Mouse (Mus musculus) left cerebral cortex, postnatal 25 days (tissue): ENCODE measurements around the gene Gm5868. TPM values are rescaled to one million over a fixed set of nuclear protein-coding genes. Genes with fewer than 3 reads are reported as not detected.
"Not testable (repeated sequence)": the region's sequence is repeated elsewhere in the genome, so short reads cannot be mapped to it uniquely, and the experiment has no call there.

Experiments used
- DNase-seq, 2 experiments: peaks; one replicate each; pipeline ENCODE4 v3.0.0; 2022; ENCODE audit warnings: low spot score in 2 of 2, mixed read lengths in 1 of 2
- intact Hi-C: fragments of 180-260 bp; cut with DNase I; formaldehyde crosslinking; loops from one replicate; pipeline ENCODE4 v1.15.1; 2025
- total RNA-seq, 2 experiments: library from RNA; stranded (reverse); gene quantifications; 2 replicates each; pipeline ENCODE4 v1.2.3; 2021

Gm5868 gene
- total RNA-seq: under 1 TPM in 1 of 2 experiments, not detected in 1; 0.39 TPM

DNA sequence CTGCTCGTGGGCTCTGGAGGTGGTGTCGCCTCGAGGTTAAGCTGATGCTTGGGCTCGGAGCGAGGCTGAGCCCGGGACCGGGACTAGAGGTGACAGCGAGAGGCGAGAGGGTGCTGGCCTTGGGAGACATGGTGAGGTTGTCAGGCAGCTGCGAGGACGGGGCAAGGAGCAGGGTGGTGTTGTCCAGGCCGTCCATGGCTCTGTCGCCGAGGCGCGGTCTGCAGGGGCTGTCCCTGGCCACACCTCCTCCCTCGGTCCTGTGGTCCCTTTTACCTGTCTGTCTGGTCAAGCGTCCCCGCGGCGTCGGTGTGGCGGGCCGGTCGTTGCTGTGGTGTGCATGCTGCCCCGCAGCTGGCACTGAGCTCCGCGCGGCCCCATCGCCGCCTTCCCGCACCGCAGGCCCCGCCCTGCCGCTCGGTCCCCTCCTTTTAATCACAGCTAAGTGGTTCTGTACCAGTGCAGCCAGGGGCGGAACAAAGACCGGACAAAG, at the start of gene Gm5868:
Gene Gm5868 (minus strand): TSS at position 360 of the 490 bp plus-strand sequence.
- intact Hi-C loops: loop anchor here (5.0 kb wide), 1 partner anchor 420 kb away; the partner anchor contains the start of gene Slc10a4
- DNase-seq: no peak

DNA sequence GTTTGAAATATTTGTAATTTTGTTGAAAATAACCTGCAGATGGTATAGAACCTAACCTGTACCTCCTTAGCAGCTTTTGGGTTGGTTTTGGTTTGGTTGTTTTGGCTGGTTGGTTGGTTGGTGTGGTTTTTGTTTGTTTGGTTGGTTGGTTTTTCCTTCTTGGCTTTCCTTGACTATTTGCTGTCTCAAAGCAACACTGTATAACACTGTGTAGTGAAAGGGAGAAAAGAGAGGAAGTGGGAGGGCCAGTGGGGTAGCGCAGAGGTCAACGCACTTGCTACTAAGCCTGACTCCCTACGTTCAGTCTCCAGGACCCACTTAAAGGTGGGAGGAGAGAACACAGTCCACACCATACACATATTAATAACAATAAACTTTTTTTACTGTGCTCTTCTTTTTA, 49.2 kb upstream of the Gm5868 start:
- no peak for DNase-seq
- intact Hi-C loops: no loop called here

DNA sequence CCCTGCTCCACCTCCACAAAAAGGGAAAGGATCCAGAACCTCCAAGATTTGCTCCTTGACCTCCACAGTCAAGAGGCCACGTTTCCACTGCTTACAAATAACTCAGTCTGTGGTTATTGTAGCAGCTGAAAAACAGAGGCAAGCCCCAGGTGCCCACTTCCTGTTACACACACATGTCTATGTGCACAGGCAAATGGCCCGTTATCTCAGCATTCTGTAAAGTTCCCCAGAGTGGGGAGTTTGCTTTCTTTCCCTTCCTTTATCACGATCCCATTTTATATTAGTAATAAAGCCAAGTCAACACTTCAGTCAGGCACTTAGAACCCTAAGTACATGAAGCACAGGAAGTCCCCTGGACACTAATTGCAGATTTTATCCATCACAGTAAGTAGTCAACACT, 48.8 kb upstream of the Gm5868 start:
- no peak for DNase-seq
- intact Hi-C loops: no loop called here

DNA sequence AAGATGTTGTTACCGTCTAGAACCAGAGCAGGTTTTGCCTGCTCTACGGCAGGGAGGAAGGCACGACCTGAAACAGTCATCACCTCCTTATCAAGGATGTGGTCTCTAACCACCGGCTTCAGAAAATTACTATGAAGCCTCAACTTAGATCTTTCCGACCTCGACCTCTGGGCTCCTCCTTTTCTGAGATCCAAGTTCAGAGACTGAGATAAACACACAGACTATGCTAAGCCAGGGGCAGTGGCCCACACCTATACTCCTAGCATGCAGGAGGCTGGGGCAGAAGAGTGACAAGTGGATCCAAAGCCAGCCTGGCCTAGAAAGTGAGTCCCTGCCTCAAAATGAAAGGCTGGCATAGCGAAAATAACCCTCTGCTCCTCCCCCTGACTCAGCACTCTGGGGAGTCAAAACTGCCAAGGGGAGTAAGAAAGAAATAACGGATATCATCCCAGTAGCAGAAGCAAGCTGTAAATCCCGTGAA, 47.5 kb upstream of the Gm5868 start:
- no peak for DNase-seq
- intact Hi-C loops: no loop called here

DNA sequence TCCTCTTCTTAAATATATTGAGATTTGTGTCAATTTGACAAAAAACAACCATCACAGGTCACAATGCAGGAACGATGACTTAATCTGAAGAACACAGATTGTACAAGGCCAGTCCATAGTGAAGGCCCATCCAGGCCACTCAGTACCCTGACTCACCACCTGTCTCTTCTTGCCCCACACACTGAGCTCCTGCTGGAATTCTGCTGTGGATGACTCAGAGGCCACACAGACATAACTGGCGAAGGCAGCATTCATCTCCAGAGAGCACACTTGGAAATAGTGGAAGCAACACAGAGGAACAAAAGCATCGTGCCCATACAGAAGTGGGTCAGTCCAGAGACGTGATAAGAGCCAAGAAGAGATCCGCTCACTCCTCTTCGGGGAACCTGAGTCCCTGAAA, 42.7 kb upstream of the Gm5868 start:
- intact Hi-C loops: no loop called here
- peak in 1 of 2 experiments; percentile 13 for DNase-seq

DNA sequence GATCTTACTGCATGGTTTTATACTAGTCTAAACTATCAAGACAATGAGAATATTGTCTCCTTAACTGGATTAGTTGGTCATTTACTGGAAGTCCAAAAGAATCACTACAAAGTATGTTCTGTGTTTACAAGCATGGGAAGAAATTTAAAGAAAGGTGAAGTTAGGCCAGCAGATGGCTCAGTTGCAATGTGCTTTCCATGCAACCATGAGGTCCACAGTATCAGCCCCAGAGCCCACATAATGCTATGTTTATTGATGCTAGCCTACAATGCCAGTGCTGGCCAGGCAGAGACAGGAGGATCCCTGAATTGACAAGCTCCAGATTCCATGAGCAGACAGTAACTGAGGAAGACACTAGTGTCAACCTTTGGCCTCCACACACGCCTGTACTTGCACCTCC, 33.7 kb upstream of the Gm5868 start:
- no peak for DNase-seq
- intact Hi-C loops: no loop called here

DNA sequence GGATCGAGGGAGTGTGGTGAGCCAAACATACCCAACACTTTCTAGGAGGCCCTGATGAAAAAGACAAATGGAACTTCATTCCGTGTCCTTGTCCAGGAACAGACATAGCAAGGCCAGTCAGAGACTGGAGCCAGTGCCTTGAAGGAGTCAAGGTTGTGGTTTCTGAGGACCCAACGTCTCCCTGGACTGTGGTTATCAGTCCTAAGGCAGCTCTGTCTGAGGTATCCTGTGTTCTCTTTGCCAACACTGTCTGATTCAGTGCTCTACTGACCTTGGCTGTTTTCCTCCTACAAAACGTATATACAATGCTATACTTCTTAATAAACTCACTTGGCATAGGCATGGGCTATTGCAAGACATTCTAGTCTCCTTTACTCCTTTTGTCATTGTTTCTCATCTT, 30.1 kb upstream of the Gm5868 start:
- intact Hi-C loops: no loop called here

DNA sequence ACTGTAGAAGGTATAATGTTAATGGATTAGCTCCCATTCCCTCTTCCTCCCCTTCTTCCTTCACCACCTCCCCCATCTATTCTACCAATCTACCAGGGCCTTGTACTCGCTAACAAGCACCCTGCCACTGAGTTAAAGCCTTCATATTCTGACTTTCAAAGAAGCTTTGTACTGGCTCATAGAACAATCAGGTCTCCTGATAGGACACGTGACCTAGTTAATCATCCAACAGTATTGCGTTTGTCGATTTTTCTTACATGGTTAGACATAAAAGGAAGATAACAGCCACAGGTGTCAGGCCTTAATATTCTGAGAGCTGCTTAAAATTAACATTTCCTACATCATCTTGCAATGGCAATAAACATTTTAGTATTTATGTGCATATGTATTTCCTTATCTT, 15.8 kb upstream of the Gm5868 start:
- no peak for DNase-seq
- intact Hi-C loops: no loop called here

More for the DNA sequence above, 30.1 kb upstream of the Gm5868 start:
- no peak for DNase-seq

DNA sequence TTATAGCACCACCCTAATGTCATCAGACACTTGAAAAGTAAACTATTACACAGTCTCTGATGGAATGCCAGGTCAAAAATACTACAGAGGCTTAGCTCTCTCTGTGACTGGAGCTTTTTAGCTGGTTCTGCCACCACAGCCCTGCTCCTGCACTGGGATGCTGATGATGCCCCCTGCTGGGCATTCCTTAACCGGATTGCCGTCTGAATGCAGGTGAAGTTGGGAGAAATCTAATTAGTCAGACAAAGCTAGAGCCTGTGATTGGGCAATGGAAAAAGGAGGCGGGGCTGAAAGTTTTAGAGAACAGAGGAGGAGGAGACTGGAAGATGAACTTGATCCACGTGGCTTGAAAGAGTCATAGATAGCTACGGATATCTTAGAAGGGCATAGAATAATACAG, 13.7 kb upstream of the Gm5868 start:
- intact Hi-C loops: no loop called here
- peak in 1 of 2 experiments; percentile 9 for DNase-seq

DNA sequence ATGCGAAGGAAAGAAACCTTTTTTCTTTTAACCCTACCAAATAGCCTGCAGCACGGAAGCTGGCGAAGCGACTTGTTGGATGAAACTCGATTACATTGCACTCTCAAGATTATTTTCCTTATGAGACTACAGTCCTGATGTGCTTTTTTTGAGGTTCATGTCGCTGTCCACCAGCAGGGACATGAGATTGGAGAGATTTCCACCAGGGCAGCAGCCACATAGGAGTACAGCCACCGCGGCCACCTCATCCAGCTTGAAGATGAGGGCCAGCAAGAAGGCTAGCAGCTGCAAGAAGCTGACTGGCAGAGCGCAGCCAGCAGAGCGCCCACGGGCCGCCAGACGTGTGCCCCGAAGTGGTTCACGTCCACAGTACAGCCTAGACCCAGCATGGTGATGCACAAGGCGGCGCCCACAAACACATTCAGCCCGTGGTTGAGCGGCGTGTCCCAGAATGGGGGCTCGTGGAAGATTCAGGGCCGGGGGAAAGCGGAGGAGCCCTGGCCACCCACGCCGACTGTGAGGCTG, 622 bp downstream of the Gm5868 start:
- DNase-seq: not testable (repeated sequence)
- intact Hi-C loops: loop anchor here (5.0 kb wide), 1 partner anchor 421 kb away; the partner anchor contains the start of gene Slc10a4

DNA sequence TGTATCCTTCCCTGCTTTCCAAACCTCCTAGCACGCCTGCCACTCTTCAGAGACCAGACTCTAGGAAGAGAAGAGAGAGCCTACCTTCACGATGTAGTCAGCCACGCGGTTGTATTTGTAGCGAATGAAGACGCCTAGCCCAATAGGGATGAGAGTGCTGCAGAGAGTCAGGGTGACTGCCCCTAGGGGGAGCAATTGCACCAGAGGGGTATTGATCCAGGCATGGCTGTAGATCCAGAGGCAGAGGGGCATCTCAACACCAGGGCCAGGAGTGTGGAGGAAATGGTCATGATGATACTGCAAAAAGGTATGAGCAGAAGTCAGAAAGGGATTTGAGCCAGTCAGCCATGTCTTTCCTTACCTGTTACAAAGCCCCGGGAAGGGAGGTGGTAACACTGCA, 1.2 kb downstream of the Gm5868 start:
- intact Hi-C loops: loop anchor here (5.0 kb wide), 1 partner anchor 421 kb away; the partner anchor contains the start of gene Slc10a4
- DNase-seq: not testable (repeated sequence)

DNA sequence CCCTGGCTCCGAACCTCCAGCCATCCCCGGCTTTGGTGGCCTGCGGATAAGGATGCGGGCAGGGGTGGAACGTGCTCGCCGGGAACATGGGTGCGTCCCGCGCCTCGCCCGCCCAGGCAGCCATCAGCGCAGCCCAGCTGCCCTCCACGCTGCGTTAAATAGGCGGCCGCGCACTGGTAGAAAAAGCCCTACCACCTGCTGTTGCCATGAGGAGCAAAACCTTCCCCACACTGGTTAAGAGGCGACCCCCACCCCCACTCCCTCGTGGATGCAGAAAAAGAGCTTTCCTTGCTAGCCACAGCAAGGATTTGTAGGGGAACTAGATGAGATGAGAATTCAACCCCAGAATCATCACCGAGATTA, 6.4 kb downstream of the Gm5868 start, which contains the start of gene Zar1:
Gene Zar1 (minus strand): TSS at position 285 of the 363 bp plus-strand sequence.
- DNase-seq, intact Hi-C loops: not testable (repeated sequence)

DNA sequence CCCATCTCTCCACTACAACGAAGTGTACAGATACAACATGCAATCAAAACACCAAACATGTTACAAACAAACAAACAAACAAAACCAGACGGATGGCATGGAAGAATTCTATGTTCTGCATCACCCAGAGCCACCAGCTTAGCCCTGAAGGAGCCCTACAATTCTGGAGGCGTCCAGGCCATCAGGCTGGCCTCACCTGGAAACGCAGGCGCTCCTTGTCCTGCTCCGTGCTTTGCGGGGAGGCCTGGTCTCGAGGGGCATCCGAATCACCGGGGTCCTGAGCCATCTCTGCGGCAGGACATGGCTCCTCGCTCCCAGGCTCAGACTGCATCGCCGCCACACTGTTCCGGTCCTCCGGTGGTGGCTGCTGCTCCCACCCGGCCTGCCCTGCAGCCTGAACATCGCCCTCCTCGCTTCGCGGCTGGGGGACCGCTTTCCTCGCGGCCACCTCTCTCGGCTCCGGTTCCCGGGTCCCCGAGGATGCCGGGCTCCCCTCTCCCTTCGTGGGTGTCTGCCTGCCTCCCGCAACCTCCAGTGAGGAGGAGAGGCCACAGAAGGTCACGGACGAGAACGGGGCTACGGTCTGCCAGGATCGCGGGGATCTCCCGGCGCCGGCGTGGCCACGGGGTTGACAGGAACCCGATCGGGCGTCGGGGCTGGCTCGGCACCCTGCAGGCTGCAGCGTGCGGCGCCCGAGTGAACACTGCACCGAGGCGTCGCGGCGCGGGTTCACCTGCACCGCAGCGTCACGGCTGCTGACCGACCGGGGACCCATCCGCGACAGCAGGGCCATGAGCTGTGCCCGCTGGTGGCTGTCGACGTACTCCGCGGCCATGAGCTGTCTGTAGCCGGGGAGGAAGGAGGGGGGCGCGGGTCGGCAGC, 7.0 kb downstream of the Gm5868 start:
- intact Hi-C loops, DNase-seq: not testable (repeated sequence)

DNA sequence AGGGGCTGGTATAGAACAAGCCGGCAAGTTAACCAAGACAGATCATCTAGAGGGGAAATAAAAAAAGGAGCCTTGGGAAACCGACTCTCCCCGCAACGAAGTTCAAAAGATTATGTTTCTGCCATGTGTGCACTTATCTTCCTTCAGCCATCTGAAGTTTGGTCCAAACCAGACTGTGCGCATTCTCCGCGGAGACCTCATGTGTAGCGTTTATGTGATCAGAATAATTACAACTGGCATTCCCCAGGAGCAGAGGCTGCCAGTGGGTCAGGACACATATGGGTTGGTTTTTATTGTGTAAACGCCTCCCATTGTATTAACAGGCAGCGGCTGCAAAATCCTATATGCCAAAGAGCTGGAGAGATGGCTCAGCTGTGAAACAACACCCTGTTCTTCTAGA, 7.8 kb downstream of the Gm5868 start:
- intact Hi-C loops: loop anchor here (5.0 kb wide), 1 partner anchor 438 kb away; no protein-coding TSS in a partner anchor
- DNase-seq: not testable (repeated sequence)

DNA sequence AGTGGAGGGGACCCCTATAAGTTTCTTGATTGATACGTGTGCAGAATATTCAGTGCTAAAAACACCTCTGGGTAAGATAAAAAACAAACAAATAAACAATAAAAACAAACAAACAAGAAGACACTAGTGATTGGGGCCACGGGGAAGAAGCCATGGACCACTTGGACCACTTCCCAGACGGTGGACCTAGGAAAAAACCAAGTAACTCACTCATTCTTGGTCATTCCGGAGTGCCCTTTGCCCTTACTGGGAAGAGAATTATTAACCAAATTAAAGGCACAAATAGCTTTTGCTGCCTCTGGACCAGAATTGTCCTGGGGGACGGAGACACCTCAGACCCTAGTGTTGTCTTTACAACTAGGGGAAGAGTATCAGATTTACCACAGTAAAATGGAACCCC, 21.7 kb downstream of the Gm5868 start:
- DNase-seq: no peak
- intact Hi-C loops: no loop called here

DNA sequence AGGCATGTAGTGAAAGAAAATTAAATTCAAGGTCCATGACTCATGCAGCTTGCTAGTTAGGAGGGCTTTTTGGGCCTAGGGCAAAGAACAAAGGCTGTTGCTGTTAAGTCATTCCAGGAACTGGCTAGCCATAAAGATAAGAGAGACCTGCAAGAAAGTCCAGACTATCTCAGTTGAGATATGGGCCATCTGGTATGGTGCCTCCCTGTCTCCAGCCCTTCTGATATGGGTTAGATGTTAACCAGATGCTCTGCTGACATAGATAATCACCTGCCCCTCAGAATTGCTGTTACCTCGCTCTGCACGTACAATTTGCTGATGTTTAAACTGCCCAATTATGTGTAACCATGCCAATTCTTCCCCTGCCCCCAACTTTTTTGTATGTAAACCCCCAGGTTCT, 24.2 kb downstream of the Gm5868 start:
- DNase-seq, intact Hi-C loops: not testable (repeated sequence)

DNA sequence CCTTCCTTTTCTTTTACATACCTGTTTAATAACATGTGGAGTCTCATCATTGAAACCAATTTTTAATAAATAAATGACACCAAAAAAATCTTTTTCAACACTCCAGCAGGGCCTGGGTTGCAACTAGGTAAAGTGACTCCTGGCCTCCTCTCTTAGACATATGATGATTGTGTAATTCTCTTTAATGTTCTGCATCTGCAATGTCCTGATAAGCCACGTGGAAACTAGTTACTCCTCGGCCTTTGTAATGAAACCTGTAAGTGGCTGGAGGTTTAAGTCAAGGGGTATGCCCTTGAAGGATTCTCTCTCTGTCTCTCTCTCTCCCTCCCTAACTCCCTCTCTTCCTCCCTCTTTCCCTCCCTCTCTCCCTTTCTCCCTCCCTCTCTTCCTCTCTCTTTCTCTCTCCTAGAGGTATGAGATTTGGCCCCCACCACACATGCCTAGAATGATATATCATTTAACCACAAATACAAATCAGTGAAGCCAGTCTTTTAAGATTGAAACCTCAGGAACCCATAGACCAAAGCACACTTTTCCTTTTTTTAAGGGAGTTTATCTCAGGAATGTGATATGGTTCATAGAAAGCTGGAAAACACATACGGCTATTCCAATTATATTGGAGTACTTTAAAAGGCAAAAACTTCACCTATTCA, 26.2 kb downstream of the Gm5868 start:
- no peak for DNase-seq
- intact Hi-C loops: no loop called here

DNA sequence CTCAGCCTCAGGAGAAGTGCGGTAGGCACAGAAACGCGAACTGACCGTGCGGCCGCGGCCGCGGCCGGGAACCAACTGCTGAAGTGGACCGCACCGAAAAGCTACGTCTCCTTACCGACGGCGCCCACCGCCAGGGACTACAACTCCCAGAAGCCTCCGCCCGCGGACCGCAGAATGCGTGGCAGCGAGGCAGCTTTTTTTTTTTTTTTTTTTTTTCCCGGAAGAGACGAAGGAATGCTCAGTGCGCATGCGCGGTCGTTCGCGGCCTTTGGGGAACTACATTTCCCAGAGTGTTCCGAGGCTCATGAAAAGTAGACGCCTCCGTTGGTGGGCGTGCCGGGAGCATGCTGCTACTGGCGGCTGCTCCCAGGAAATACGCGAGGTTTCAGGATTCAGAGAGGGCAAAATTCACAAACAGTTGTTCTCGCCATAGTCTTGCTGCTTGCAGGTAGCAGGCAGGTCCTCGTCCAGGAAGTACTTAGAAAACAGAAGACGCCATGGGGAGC, 27.8 kb downstream of the Gm5868 start, which contains the start of gene Nfxl1:
Gene Nfxl1 (minus strand): TSS at position 141 of the 506 bp plus-strand sequence.
- intact Hi-C loops: loop anchor here (2.0 to 5.0 kb wide), 2 partner anchors 199 to 357 kb away; no protein-coding TSS in a partner anchor

DNA sequence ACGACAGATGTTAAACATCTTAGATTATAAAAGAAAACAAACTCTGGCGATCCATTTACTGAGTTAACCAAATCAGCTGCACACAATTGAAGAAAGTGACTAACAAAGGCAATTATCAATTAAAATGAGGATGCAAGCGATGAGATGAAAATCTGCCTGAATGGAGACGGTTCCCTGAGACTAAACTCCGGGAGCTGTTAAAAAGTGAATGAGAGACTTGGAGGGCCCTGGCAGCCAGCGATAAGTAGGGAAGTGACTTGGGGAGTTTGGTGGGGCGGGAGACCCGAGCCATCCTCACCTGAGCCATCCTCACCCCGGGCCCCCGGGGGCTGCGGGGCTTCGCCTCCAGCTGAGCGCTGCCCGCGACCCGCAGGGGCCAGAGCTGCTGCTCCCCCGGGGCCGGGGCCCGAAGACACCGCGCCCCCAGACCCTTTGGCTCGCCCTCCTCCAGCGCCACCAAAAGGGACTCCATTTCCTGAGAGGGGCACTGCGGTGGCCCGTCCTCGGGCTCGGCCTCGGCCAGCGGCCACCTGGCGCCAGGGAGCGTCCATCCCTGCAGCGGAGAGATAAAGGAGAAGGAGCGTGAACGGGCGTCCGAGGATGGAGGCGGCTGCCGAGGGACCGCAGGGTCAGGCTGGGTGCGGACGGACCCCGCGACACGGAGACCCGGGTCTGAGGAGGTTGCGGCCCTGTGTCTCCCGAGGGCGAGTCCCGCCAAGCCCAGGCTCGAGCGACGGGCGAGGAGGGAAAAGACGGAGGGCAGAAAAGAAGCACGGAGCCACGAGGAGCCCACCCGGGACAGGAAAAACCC, 28.4 kb downstream of the Gm5868 start:
- intact Hi-C loops: loop anchor here (2.0 to 5.0 kb wide), 2 partner anchors 200 to 357 kb away; no protein-coding TSS in a partner anchor

More for the DNA sequence above, 27.8 kb downstream of the Gm5868 start, which contains the start of gene Nfxl1:
- DNase-seq: peak; percentile 95 to 98

More for the DNA sequence above, 28.4 kb downstream of the Gm5868 start:
- DNase-seq: no peak
